Mouse (Mus musculus): ENCODE data around the gene Rfx6. TPM values are rescaled to one million over a fixed set of nuclear protein-coding genes. Genes with fewer than 3 reads are reported as not detected.

The Rfx6 gene
- total and polyA plus RNA-seq, 3 experiments = not detected

GRCm38 (mm10) chr10:51649506-51650221, 27.9 kb upstream of the Rfx6 start:
- Histone ChIP-seq H3K9ac (ENCODE audit: control insufficient read depth, low read depth, low read length, poor library complexity, severe bottlenecking) (no peak overlapping the region), H3K27me3 (ENCODE audit: control insufficient read depth in 1 of 2, insufficient read depth in 2 of 2, low read length in 2 of 2) (no peaks in the 10 kb centered on the region; a peak in 1 of 4 replicates), H3K9me3 (replicated peaks; ENCODE audit: insufficient read depth, low read length) (no peaks in the 10 kb centered on the region), H3K27ac (ENCODE audit: control insufficient read depth, low read depth, low read length) (no peak overlapping the region), H3K4me3 (ENCODE audit: control insufficient read depth in 1 of 2, insufficient read depth in 1 of 2, low read depth in 2 of 2, low read length in 2 of 2) (no peak overlapping the region), H3K79me2 (ENCODE audit: control insufficient read depth, insufficient read depth, low read length, poor library complexity) (no peaks in the 10 kb centered on the region), H3K4me1 (ENCODE audit: control insufficient read depth in 1 of 2, insufficient read depth in 2 of 2, low read length in 2 of 2) (no peaks in the 10 kb centered on the region), H3K36me3 (ENCODE audit: control insufficient read depth in 1 of 2, insufficient read depth in 2 of 2, low read length in 2 of 2) (no peaks in the 10 kb centered on the region)
- no peak for DNase-seq (ENCODE audit: low read depth, low spot score)
- TF ChIP-seq USF2 (IDR thresholded peaks at IDR 0.05; ENCODE audit: borderline replicate concordance in 1 of 2, insufficient read depth in 1 of 2, low read depth in 1 of 2, low read length in 2 of 2) = no peak
- TF ChIP-seq POLR2AphosphoS2 (IDR thresholded peaks at IDR 0.05; ENCODE audit: low read length) = no peak
- TF ChIP-seq BHLHE40 (IDR thresholded peaks at IDR 0.05; ENCODE audit: borderline replicate concordance, low read depth, low read length) = no peak
- TF ChIP-seq MEF2A (IDR thresholded peaks at IDR 0.05; ENCODE audit: extremely low read depth, insufficient replicate concordance, low read depth, low read length, poor library complexity, severe bottlenecking) = no peak
- TF ChIP-seq MXI1 (IDR thresholded peaks at IDR 0.05; ENCODE audit: low read depth, low read length) = no peak
- TF ChIP-seq ZNF384 (IDR thresholded peaks at IDR 0.05; ENCODE audit: low read depth, low read length) = no peak
- TF ChIP-seq SIN3A (IDR thresholded peaks at IDR 0.05; ENCODE audit: low read length) = no peak
- TF ChIP-seq CHD2 (IDR thresholded peaks at IDR 0.05; ENCODE audit: low read length) = no peak
- TF ChIP-seq CTCF (IDR thresholded peaks at IDR 0.05 in 2 of 3, conservative IDR thresholded peaks at IDR 0.05 in 1 of 3; ENCODE audit: control insufficient read depth in 1 of 3, insufficient read depth in 1 of 3, low read depth in 2 of 3, low read length in 3 of 3, poor library complexity in 1 of 3, severe bottlenecking in 1 of 3) = no peak
- no peak for TF ChIP-seq MAX (IDR thresholded peaks at IDR 0.05; ENCODE audit: low read length)
- TF ChIP-seq TAL1 (IDR thresholded peaks at IDR 0.05; ENCODE audit: low read length) = no peak
- TF ChIP-seq RCOR1 (IDR thresholded peaks at IDR 0.05; ENCODE audit: low read depth, low read length) = no peak
- no peak for TF ChIP-seq RAD21 (IDR thresholded peaks at IDR 0.05; ENCODE audit: low read depth, low read length)

GRCm38 (mm10) chr10:51657324-51657723, 20.2 kb upstream of the Rfx6 start:
- no peaks in the 10 kb centered on the region for H3K27me3 ChIP-seq (ENCODE audit: control insufficient read depth in 1 of 2, insufficient read depth in 2 of 2, low read length in 2 of 2)
- no peaks in the 10 kb centered on the region for H3K9me3 ChIP-seq (replicated peaks; ENCODE audit: insufficient read depth, low read length)
- DNase-seq (ENCODE audit: low read depth, low spot score) = peak; percentile 7
- H3K4me3 ChIP-seq (ENCODE audit: control insufficient read depth in 1 of 2, insufficient read depth in 1 of 2, low read depth in 2 of 2, low read length in 2 of 2) = no peak overlapping the region
- H3K36me3 ChIP-seq (ENCODE audit: control insufficient read depth in 1 of 2, insufficient read depth in 2 of 2, low read length in 2 of 2) = no peaks in the 10 kb centered on the region
- TF ChIP-seq POLR2A (IDR thresholded peaks at IDR 0.05; ENCODE audit: control insufficient read depth in 1 of 2, insufficient read depth in 1 of 2, low read depth in 1 of 2, low read length in 2 of 2, poor library complexity in 1 of 2) (no peak), JUND (IDR thresholded peaks at IDR 0.05; ENCODE audit: low read depth, low read length) (no peak), MAX (IDR thresholded peaks at IDR 0.05; ENCODE audit: low read length) (no peak), NELFE (IDR thresholded peaks at IDR 0.05; ENCODE audit: low read depth, low read length) (no peak), SMC3 (IDR thresholded peaks at IDR 0.05; ENCODE audit: low read depth, low read length) (peak; percentile 20; the same call in 1 of the 2 replicates), USF2 (IDR thresholded peaks at IDR 0.05; ENCODE audit: borderline replicate concordance in 1 of 2, insufficient read depth in 1 of 2, low read depth in 1 of 2, low read length in 2 of 2) (no peak), ELF1 (IDR thresholded peaks at IDR 0.05; ENCODE audit: low read depth, low read length) (no peak), CTCF (IDR thresholded peaks at IDR 0.05 in 2 of 3, conservative IDR thresholded peaks at IDR 0.05 in 1 of 3; ENCODE audit: control insufficient read depth in 1 of 3, insufficient read depth in 1 of 3, low read depth in 2 of 3, low read length in 3 of 3, poor library complexity in 1 of 3, severe bottlenecking in 1 of 3) (peak in 1 of 3 experiments; percentile 34; a peak in 2 of 6 replicates), MAZ (IDR thresholded peaks at IDR 0.05; ENCODE audit: low read depth, low read length) (no peak), KAT2A (conservative IDR thresholded peaks at IDR 0.05; ENCODE audit: low read depth, low read length) (no peak), SIN3A (IDR thresholded peaks at IDR 0.05; ENCODE audit: low read length) (no peak), ZKSCAN1 (IDR thresholded peaks at IDR 0.05; ENCODE audit: low read depth, low read length) (no peak), TAL1 (IDR thresholded peaks at IDR 0.05; ENCODE audit: low read length) (no peak), TCF12 (IDR thresholded peaks at IDR 0.05; ENCODE audit: low read depth, low read length) (no peak), RAD21 (IDR thresholded peaks at IDR 0.05; ENCODE audit: low read depth, low read length) (peak; percentile 48), ZNF384 (IDR thresholded peaks at IDR 0.05; ENCODE audit: low read depth, low read length) (no peak), POLR2AphosphoS5 (IDR thresholded peaks at IDR 0.05; ENCODE audit: borderline replicate concordance, low read depth, low read length) (no peak), POLR2AphosphoS2 (IDR thresholded peaks at IDR 0.05; ENCODE audit: low read length) (no peak)
- H3K9ac ChIP-seq (ENCODE audit: control insufficient read depth, low read depth, low read length, poor library complexity, severe bottlenecking) = no peak overlapping the region
- no peaks in the 10 kb centered on the region for H3K4me1 ChIP-seq (ENCODE audit: control insufficient read depth in 1 of 2, insufficient read depth in 2 of 2, low read length in 2 of 2)
- H3K79me2 ChIP-seq (ENCODE audit: control insufficient read depth, insufficient read depth, low read length, poor library complexity) = no peaks in the 10 kb centered on the region
- no peak overlapping the region for H3K27ac ChIP-seq (ENCODE audit: control insufficient read depth, low read depth, low read length)
